15 mouse cellular contexts compared by ENCODE assay signal in genomic region chr7:73302501-73302900, GRCm38 (mm10).
DNase-seq lines count a peak whose midpoint lies in the region; ATAC-seq lines count a peak whose summit lies in the region.
"Had no signal": no experiment of that assay in that cellular context is flagged by ENCODE, and none has a peak within 500 bp of the region (broad histone marks: within the 10 kb centered on the region; RNA-seq: fewer than 3 reads in every experiment).

No protein-coding gene starts in this region.

- ATAC-seq in hindbrain, embryonic 13.5 days (ENCODE audit: low FRiP score), result peak; percentile 73

- no peak overlapping the region for H3K4me3 ChIP-seq in hindbrain, embryonic 13.5 days
- H3K4me3 ChIP-seq: embryonic facial prominence, embryonic 12.5 days had no signal

- H3K9me3 ChIP-seq in hindbrain, embryonic 13.5 days, result no peaks in the 10 kb centered on the region
- H3K9me3 ChIP-seq: embryonic facial prominence, embryonic 12.5 days had no signal

- H3K27me3 ChIP-seq in hindbrain, embryonic 13.5 days, result no peaks in the 10 kb centered on the region
- H3K27me3 ChIP-seq: embryonic facial prominence, embryonic 12.5 days had no signal

- H3K36me3 ChIP-seq in hindbrain, embryonic 13.5 days, result no peaks in the 10 kb centered on the region
- H3K36me3 ChIP-seq: embryonic facial prominence, embryonic 12.5 days; G1E had no signal

- H3K4me2 ChIP-seq in hindbrain, embryonic 13.5 days, result no peak overlapping the region
- H3K4me2 ChIP-seq: embryonic facial prominence, embryonic 12.5 days had no signal

- WGBS in hindbrain, embryonic 13.5 days, result 37% methylated on average over 3 of the region's 3 CpGs

- peaks cover 44% of the 10 kb centered on the region for H3K4me1 ChIP-seq in hindbrain, embryonic 13.5 days (replicated peaks)

- no peak overlapping the region for H3K9ac ChIP-seq in hindbrain, embryonic 13.5 days
- H3K9ac ChIP-seq: embryonic facial prominence, embryonic 12.5 days had no signal

- peak overlapping the region; percentile 73 for H3K27ac ChIP-seq in hindbrain, embryonic 13.5 days
- H3K27ac ChIP-seq: embryonic facial prominence, embryonic 12.5 days; stomach, postnatal 0 days had no signal

- peak; percentile 41 for DNase-seq in embryo, embryonic 10 days (ENCODE audit: low spot score)
- no peak for DNase-seq in embryo, embryonic 9.5 days (ENCODE audit: extremely low spot score)
- DNase-seq in embryo, embryonic 11 days, result peak; percentile 47
- DNase-seq in neural tube, embryonic 10.5 days (ENCODE audit: extremely low spot score, low spot score), result peak; percentile 32
- no peak for DNase-seq in heart, adult 9 months (ENCODE audit: low spot score in 2 of 2)
- no peak for DNase-seq in spleen, postnatal 36 days (ENCODE audit: low spot score in 2 of 2)
- DNase-seq in ovary, postnatal 14 days (ENCODE audit: low spot score), result no peak
- DNase-seq: heart, postnatal 10 days; kidney, adult 8-10 months; lung, postnatal 10 days; right cerebral cortex, postnatal 25 days had no signal

Comparison
In these comparisons a context has a peak if more than half of its experiments do, and no peak if none do; other contexts are left out.
1. DNase-seq: peak in embryo, embryonic 10 days (single experiment), embryo, embryonic 11 days (single experiment) and neural tube, embryonic 10.5 days (single experiment); none in embryo, embryonic 9.5 days (single experiment), heart, adult 9 months (0 of 2), spleen, postnatal 36 days (0 of 2) and ovary, postnatal 14 days (single experiment).